Comparison of ENCODE assay signal across 18 mouse cellular contexts in the genomic region with DNA sequence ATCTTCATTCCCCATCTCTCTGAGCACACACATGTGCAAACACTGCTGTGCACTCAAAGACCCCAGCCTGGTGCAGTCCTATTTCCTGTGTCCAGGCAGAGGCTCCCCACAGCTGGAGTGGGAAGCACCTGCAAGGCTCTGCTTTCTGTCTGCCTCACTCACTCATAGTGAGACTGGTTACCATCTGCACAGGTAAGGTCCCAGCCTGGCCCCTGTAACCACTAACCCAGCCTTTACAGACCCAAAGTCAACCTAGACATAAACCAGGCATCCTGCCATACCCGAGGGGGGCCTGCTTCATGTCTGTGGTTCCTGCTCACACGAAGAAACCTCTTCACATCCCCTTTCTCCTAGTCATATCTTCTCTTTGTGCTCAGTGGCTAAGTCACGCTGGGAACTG.
"Had no signal": no experiment of that assay in that cellular context is flagged by ENCODE, and none has a peak within 500 bp of the region (broad histone marks: within the 10 kb centered on the region; RNA-seq: fewer than 3 reads in every experiment).

No protein-coding gene starts in this region.

- H3K9me3 ChIP-seq: intestine, embryonic 15.5 days; liver, embryonic 13.5 days; midbrain, embryonic 12.5 days; neural tube, embryonic 13.5 days; stomach, embryonic 15.5 days had no signal

- H3K27ac ChIP-seq: intestine, embryonic 15.5 days; kidney, postnatal 0 days; left cerebral cortex, adult 2 months; liver, embryonic 13.5 days; midbrain, embryonic 12.5 days; neural tube, embryonic 13.5 days; stomach, embryonic 15.5 days had no signal

- ATAC-seq: intestine, embryonic 15.5 days; midbrain, embryonic 16.5 days had no signal

- H3K9ac ChIP-seq: intestine, embryonic 15.5 days; liver, embryonic 13.5 days; midbrain, embryonic 12.5 days; neural tube, embryonic 13.5 days; stomach, embryonic 15.5 days had no signal

- DNase-seq: kidney, adult 11 months; layer of hippocampus, postnatal 36 days; liver, embryonic 13.5 days; lung, adult 2 months; lung, postnatal 14 days; lung, postnatal 4 days; retina, postnatal 1 day; right cerebral cortex, postnatal 25 days; spleen, adult 18-20 months; thymus, postnatal 36 days had no signal

- H3K4me3 ChIP-seq: intestine, embryonic 15.5 days; left cerebral cortex, adult 2 months; liver, embryonic 13.5 days; midbrain, embryonic 12.5 days; myocyte; neural tube, embryonic 13.5 days; stomach, embryonic 15.5 days had no signal

- H3K36me3 ChIP-seq: intestine, embryonic 15.5 days; liver, embryonic 13.5 days; midbrain, embryonic 12.5 days; neural tube, embryonic 13.5 days; stomach, embryonic 15.5 days had no signal

- H3K27me3 ChIP-seq: intestine, embryonic 15.5 days; liver, embryonic 13.5 days; midbrain, embryonic 12.5 days; neural tube, embryonic 13.5 days; stomach, embryonic 15.5 days had no signal

- H3K4me1 ChIP-seq: intestine, embryonic 15.5 days; liver, embryonic 13.5 days; midbrain, embryonic 12.5 days; neural tube, embryonic 13.5 days; stomach, embryonic 15.5 days had no signal

- H3K4me2 ChIP-seq: intestine, embryonic 15.5 days; liver, embryonic 13.5 days; midbrain, embryonic 12.5 days; neural tube, embryonic 13.5 days; stomach, embryonic 15.5 days had no signal
